Mouse (Mus musculus): Measurements from ENCODE around the gene Alg9. TPM values are rescaled to one million over a fixed set of nuclear protein-coding genes. Genes with fewer than 3 reads are reported as not detected.

The Alg9 gene
- polyA plus RNA-seq, 1 experiment: 22.8 TPM

DNA sequence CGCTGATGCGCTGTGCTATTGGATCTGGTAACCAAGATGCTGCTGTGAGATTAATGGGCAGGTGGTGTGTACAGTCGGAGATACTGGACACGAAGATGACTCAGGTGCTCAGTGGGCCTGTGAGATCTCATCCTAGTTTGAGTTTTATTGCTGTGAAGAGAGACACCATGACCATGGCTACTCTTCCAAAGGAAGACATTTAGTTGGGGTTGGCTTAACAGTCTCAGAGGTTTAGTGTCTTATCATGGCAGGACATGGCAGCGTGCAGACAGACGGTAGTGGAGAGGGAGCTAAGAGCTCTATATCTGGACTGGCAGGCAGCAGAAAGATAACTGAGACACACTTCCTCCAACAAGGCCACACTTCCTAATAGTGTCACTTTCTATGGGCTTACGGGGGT lies 36.4 kb downstream of the Alg9 start:
- TF ChIP-seq POLR2A (IDR thresholded peaks at IDR 0.05; ENCODE audit: low read depth, low read length) (no peak), CTCF (IDR thresholded peaks at IDR 0.05; ENCODE audit: borderline replicate concordance, insufficient read depth, low read length) (no peak)
- H3K4me3 ChIP-seq (ENCODE audit: insufficient read depth, low read length): no peak overlapping the region
- no peak overlapping the region for H3K27ac ChIP-seq (ENCODE audit: insufficient read depth, low read length)
- H3K4me1 ChIP-seq (ENCODE audit: control insufficient read depth, insufficient read depth, low read length): no peaks in the 10 kb centered on the region

DNA sequence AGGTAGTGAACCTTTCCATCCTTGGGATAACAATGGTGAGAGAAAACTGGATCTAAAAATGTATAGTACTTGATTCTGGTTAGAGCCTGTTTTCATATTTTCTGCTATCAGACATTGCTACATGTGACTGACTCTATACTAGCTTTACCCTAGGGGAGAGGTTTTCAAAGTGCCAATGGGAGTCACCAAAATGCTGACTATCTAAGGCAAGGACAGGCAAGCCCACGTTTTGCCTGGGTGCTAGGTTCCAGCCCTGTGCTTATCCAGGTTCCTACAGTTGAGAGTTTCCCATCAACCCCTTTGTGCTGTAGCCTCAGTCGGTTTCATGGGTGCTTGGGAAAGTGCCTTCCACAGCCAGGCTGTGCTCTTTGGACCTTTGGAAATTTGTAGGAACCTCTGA lies 36.9 kb downstream of the Alg9 start:
- Histone ChIP-seq H3K4me3 (ENCODE audit: insufficient read depth, low read length) (no peak overlapping the region), H3K4me1 (ENCODE audit: control insufficient read depth, insufficient read depth, low read length) (no peaks in the 10 kb centered on the region), H3K27ac (ENCODE audit: insufficient read depth, low read length) (no peak overlapping the region)
- TF ChIP-seq CTCF (IDR thresholded peaks at IDR 0.05; ENCODE audit: borderline replicate concordance, insufficient read depth, low read length) (no peak), POLR2A (IDR thresholded peaks at IDR 0.05; ENCODE audit: low read depth, low read length) (no peak)

DNA sequence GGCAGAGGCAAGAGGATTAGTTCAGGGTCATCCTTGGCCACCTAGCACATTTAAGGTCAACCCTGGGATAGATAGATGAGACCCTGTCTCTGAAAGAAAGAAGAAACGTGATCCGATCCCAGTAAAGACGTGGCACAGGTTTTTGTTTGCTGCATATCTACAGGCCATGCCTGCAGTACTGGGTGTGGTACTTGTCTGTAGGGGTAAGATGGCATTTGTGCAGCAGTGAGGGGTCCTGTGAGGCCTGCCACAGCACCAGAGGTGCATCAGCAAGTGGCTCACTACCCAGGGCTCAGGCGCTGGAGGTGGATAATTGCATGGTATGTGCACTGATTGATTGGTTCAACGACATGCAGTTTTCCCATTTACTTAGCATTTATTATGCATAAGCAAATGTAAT lies 39.0 kb downstream of the Alg9 start:
- no peaks in the 10 kb centered on the region for H3K4me1 ChIP-seq (ENCODE audit: control insufficient read depth, insufficient read depth, low read length)
- no peak overlapping the region for H3K4me3 ChIP-seq (ENCODE audit: insufficient read depth, low read length)
- TF ChIP-seq CTCF (IDR thresholded peaks at IDR 0.05; ENCODE audit: borderline replicate concordance, insufficient read depth, low read length): no peak
- TF ChIP-seq POLR2A (IDR thresholded peaks at IDR 0.05; ENCODE audit: low read depth, low read length): no peak
- no peak overlapping the region for H3K27ac ChIP-seq (ENCODE audit: insufficient read depth, low read length)

DNA sequence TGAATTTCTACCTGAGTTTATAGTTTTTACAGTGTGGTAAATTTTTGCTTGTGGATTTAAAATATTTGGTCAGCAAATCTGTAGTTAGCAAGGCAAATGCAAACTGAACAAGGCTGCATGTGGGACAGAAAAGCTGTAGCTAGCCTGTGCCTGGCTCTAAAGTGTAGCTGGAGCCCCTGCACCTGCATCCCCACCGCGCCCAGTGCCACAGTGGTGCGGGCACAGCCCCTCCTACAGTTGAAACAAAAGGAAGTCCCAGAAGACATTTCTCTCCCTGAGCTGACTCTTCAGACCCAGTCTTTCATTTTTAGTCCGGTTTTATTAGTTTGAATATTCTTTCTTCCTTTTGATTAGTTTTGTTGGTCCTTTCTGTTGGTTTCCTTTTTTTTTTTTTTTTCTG lies 40.8 kb downstream of the Alg9 start:
- TF ChIP-seq POLR2A (IDR thresholded peaks at IDR 0.05; ENCODE audit: low read depth, low read length) (no peak), CTCF (IDR thresholded peaks at IDR 0.05; ENCODE audit: borderline replicate concordance, insufficient read depth, low read length) (no peak)
- no peaks in the 10 kb centered on the region for H3K4me1 ChIP-seq (ENCODE audit: control insufficient read depth, insufficient read depth, low read length)
- no peak overlapping the region for H3K4me3 ChIP-seq (ENCODE audit: insufficient read depth, low read length)
- no peak overlapping the region for H3K27ac ChIP-seq (ENCODE audit: insufficient read depth, low read length)

DNA sequence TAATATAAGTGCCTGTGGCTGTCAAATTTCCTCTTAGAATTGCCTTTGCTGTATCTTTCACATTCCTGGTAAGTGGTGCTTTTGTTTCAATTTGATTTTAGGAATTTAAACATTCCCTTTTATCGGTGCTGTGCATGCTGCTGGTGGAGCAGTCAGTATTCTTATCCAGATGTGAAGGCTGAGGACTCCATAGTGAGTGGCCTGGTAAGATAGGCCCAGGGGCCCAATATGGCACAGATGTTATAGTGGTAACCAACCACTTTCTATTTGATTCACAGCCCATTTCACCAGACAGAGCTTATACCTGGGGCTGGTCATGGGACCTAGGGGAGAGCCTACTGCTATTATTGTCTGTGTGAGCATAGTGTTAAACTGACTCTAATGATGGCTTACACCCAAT lies 41.7 kb downstream of the Alg9 start:
- TF ChIP-seq POLR2A (IDR thresholded peaks at IDR 0.05; ENCODE audit: low read depth, low read length): no peak
- no peak for TF ChIP-seq CTCF (IDR thresholded peaks at IDR 0.05; ENCODE audit: borderline replicate concordance, insufficient read depth, low read length)
- Histone ChIP-seq H3K27ac (ENCODE audit: insufficient read depth, low read length) (no peak overlapping the region), H3K4me3 (ENCODE audit: insufficient read depth, low read length) (no peak overlapping the region), H3K4me1 (ENCODE audit: control insufficient read depth, insufficient read depth, low read length) (no peaks in the 10 kb centered on the region)

DNA sequence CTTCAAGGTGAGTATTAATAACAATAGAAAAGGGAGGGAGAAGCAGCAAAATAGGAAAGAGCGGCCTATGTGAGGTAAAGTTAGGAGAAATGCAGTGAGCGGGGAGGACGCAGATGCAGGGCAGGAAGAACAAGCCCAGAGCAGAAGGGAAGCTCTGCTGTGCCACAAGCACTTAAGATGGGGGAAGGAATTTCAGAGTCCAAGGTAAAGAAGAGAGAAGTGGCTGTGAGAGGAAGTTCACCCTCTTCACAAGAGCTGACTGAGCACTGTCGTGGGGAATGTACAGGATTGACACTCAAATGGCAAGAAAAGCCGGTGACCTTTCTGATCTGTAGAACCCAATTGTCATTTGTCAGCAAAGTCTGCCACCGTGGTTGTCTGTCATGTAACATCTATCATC lies 43.2 kb downstream of the Alg9 start:
- Histone ChIP-seq H3K27ac (ENCODE audit: insufficient read depth, low read length) (no peak overlapping the region), H3K4me1 (ENCODE audit: control insufficient read depth, insufficient read depth, low read length) (no peaks in the 10 kb centered on the region), H3K4me3 (ENCODE audit: insufficient read depth, low read length) (no peak overlapping the region)
- TF ChIP-seq POLR2A (IDR thresholded peaks at IDR 0.05; ENCODE audit: low read depth, low read length) (no peak), CTCF (IDR thresholded peaks at IDR 0.05; ENCODE audit: borderline replicate concordance, insufficient read depth, low read length) (no peak)

DNA sequence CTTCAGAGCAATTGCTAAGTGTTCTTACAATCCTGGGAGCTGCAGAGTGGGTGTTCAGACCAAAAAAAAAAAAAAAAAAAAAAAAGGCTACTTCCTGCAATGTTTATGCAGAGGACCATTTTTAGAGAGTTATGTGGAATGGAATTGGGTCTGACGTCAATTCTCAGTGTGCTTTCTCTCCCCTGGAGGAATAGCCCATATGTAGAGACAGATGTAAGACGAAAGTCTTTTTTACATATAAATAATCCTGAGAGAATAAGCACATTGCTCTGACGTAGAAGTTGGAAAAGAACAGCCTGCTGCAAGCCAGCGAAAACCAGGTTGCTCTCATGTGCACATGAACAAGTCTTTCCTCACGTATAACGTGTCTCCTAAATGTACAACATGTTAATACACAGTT lies 44.9 kb downstream of the Alg9 start:
- TF ChIP-seq CTCF (IDR thresholded peaks at IDR 0.05; ENCODE audit: borderline replicate concordance, insufficient read depth, low read length): no peak
- no peak for TF ChIP-seq POLR2A (IDR thresholded peaks at IDR 0.05; ENCODE audit: low read depth, low read length)
- Histone ChIP-seq H3K4me1 (ENCODE audit: control insufficient read depth, insufficient read depth, low read length) (no peaks in the 10 kb centered on the region), H3K27ac (ENCODE audit: insufficient read depth, low read length) (no peak overlapping the region), H3K4me3 (ENCODE audit: insufficient read depth, low read length) (no peak overlapping the region)

DNA sequence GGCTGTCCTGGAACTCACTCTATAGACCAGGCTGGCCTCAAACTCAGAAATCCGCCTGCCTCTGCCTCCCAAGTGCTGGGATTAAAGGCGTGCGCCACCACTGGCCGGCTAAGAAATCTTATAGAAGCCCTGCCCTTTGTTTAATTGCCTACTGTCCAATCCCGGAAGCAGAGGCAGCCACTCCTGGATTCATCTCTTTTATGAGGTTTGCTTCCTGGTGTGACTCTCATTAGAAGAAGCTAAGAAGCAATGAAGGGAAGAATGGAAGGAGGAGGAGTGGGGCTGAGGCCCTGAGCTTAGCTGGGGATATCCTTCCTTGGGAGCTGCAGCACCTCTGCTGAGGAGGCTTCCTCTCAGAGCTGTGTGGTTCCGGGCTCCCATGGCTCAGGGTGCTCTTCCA lies 46.8 kb downstream of the Alg9 start:
- Histone ChIP-seq H3K4me3 (ENCODE audit: insufficient read depth, low read length) (no peak overlapping the region), H3K4me1 (ENCODE audit: control insufficient read depth, insufficient read depth, low read length) (no peaks in the 10 kb centered on the region), H3K27ac (ENCODE audit: insufficient read depth, low read length) (no peak overlapping the region)
- TF ChIP-seq POLR2A (IDR thresholded peaks at IDR 0.05; ENCODE audit: low read depth, low read length) (no peak), CTCF (IDR thresholded peaks at IDR 0.05; ENCODE audit: borderline replicate concordance, insufficient read depth, low read length) (no peak)

DNA sequence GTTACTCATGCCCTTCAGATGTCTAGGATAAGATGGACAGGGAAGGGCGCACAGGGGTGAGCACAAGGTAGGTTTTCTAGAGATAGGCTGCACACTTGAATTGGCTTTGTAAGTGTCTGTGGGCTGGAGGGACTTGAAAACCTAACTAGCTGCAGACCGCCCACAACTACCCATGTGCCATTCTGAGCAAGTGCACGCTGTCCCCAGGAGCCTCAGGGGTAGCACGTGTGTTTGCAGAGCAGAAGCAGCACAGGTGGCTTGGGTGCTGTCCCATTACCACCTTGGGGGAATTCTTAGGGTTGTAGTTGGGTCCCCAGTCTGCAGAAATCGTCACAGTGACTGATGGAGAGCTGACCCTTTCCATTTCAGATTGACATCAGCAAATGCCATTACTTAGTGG lies 47.4 kb downstream of the Alg9 start:
- TF ChIP-seq POLR2A (IDR thresholded peaks at IDR 0.05; ENCODE audit: low read depth, low read length) (no peak), CTCF (IDR thresholded peaks at IDR 0.05; ENCODE audit: borderline replicate concordance, insufficient read depth, low read length) (no peak)
- Histone ChIP-seq H3K27ac (ENCODE audit: insufficient read depth, low read length) (no peak overlapping the region), H3K4me3 (ENCODE audit: insufficient read depth, low read length) (no peak overlapping the region), H3K4me1 (ENCODE audit: control insufficient read depth, insufficient read depth, low read length) (no peaks in the 10 kb centered on the region)

DNA sequence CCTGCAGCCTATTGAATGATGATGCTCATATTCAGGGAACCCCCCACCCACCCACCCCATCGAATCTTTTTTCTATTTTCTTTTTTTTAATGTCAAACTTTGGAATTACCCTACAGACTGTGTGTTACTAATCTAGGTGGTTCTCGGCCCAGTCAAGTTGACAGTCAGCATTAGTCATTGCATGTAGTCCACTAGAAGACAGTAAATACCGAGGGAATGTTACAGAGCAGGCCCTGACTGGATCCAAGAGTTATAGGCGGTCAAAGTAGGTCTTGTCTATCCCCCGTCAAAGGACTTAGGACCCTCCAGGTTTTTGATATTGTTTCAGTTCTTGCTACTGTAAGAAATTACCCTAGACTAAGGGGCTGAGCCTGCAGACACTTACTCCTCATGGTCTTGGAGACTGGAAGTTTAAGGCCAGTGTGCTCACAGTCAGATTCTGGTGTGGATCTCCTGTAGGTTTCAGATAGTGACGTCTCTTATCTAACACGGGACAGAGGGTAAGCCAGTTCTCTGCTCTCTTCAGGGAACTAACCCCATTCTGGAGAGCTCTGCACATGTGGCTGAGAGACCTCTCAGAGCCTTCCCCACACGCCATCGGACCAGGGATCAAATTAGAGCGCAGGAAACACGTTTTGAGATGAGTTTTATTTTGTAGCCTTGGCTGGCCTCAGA lies 49.1 kb downstream of the Alg9 start:
- Histone ChIP-seq H3K4me1 (ENCODE audit: control insufficient read depth, insufficient read depth, low read length) (no peaks in the 10 kb centered on the region), H3K27ac (ENCODE audit: insufficient read depth, low read length) (no peak overlapping the region), H3K4me3 (ENCODE audit: insufficient read depth, low read length) (no peak overlapping the region)
- TF ChIP-seq POLR2A (IDR thresholded peaks at IDR 0.05; ENCODE audit: low read depth, low read length) (no peak), CTCF (IDR thresholded peaks at IDR 0.05; ENCODE audit: borderline replicate concordance, insufficient read depth, low read length) (no peak)

DNA sequence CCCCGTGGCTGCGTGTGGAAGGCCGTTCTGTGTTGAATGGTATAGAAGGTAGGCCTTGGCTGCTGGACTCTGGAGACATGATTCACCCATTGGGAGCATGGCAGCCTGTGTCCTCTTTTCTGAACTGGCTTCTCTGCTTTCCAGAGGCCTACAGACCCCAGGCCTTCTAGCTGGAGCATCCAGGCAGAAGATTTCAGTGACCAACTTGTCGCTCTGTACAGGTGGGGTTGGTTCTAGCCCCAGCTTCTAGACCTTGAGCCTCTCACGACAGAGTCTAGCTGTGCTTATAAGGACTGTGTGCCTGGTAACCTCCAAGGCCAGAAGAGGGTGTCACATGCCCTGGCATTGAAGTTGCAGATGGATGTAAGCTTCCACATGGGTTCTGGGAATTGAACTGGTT lies 56.7 kb downstream of the Alg9 start:
- Histone ChIP-seq H3K4me3 (ENCODE audit: insufficient read depth, low read length) (no peak overlapping the region), H3K4me1 (ENCODE audit: control insufficient read depth, insufficient read depth, low read length) (no peaks in the 10 kb centered on the region), H3K27ac (ENCODE audit: insufficient read depth, low read length) (no peak overlapping the region)
- TF ChIP-seq POLR2A (IDR thresholded peaks at IDR 0.05; ENCODE audit: low read depth, low read length) (no peak), CTCF (IDR thresholded peaks at IDR 0.05; ENCODE audit: borderline replicate concordance, insufficient read depth, low read length) (no peak)

Data from embryonic fibroblast, embryonic 13.5 days (primary cell).